Mouse (Mus musculus): ENCODE measurements around the gene Marveld1. TPM values are rescaled to one million over a fixed set of nuclear protein-coding genes. Genes with fewer than 3 reads are reported as not detected.

The Marveld1 gene
- total and polyA plus RNA-seq, 3 experiments = 9.7 to 24.4 TPM; not detected in 1

- Histone ChIP-seq H3K27ac (ENCODE audit: control insufficient read depth, low read depth, low read length) (no peak overlapping the region), H3K9me3 (replicated peaks; ENCODE audit: insufficient read depth, low read length) (no peaks in the 10 kb centered on the region), H3K79me2 (ENCODE audit: control insufficient read depth, insufficient read depth, low read length, poor library complexity) (peaks cover 2% of the 10 kb centered on the region; the same call in 1 of the 2 replicates), H3K9ac (ENCODE audit: control insufficient read depth, low read depth, low read length, poor library complexity, severe bottlenecking) (no peak overlapping the region), H3K4me3 (ENCODE audit: control insufficient read depth in 1 of 2, insufficient read depth in 1 of 2, low read depth in 2 of 2, low read length in 2 of 2) (no peak overlapping the region), H3K36me3 (ENCODE audit: control insufficient read depth in 1 of 2, insufficient read depth in 2 of 2, low read length in 2 of 2) (peaks cover 0 to 9% of the 10 kb centered on the region in 2 experiments; a peak in 2 of 4 replicates), H3K27me3 (ENCODE audit: control insufficient read depth in 1 of 2, insufficient read depth in 2 of 2, low read length in 2 of 2) (no peaks in the 10 kb centered on the region), H3K4me1 (ENCODE audit: control insufficient read depth in 1 of 2, insufficient read depth in 2 of 2, low read length in 2 of 2) (peaks cover 4 to 30% of the 10 kb centered on the region in 2 experiments; a peak in 3 of 4 replicates)
- no peak for TF ChIP-seq ETS1 (IDR thresholded peaks at IDR 0.05; ENCODE audit: low read depth, low read length)
- TF ChIP-seq TAL1 (IDR thresholded peaks at IDR 0.05; ENCODE audit: low read length) = no peak
- TF ChIP-seq ZKSCAN1 (IDR thresholded peaks at IDR 0.05; ENCODE audit: low read depth, low read length) = no peak
- TF ChIP-seq MEF2A (IDR thresholded peaks at IDR 0.05; ENCODE audit: extremely low read depth, insufficient replicate concordance, low read depth, low read length, poor library complexity, severe bottlenecking) = no peak
- no peak for TF ChIP-seq POLR2A (IDR thresholded peaks at IDR 0.05; ENCODE audit: control insufficient read depth in 1 of 2, insufficient read depth in 1 of 2, low read depth in 1 of 2, low read length in 2 of 2, poor library complexity in 1 of 2)
- TF ChIP-seq NELFE (IDR thresholded peaks at IDR 0.05; ENCODE audit: low read depth, low read length) = no peak
- TF ChIP-seq CHD1 (IDR thresholded peaks at IDR 0.05; ENCODE audit: low read depth, low read length) = no peak
- no peak for TF ChIP-seq USF2 (IDR thresholded peaks at IDR 0.05; ENCODE audit: borderline replicate concordance in 1 of 2, insufficient read depth in 1 of 2, low read depth in 1 of 2, low read length in 2 of 2)
- TF ChIP-seq UBTF (IDR thresholded peaks at IDR 0.05; ENCODE audit: borderline replicate concordance, insufficient read depth, low read depth, low read length) = no peak
- no peak for TF ChIP-seq POLR2AphosphoS2 (IDR thresholded peaks at IDR 0.05; ENCODE audit: low read length)
- TF ChIP-seq TBP (IDR thresholded peaks at IDR 0.05; ENCODE audit: low read depth, low read length) = no peak
- no peak for TF ChIP-seq CTCF (IDR thresholded peaks at IDR 0.05 in 2 of 3, conservative IDR thresholded peaks at IDR 0.05 in 1 of 3; ENCODE audit: control insufficient read depth in 1 of 3, insufficient read depth in 1 of 3, low read depth in 2 of 3, low read length in 3 of 3, poor library complexity in 1 of 3, severe bottlenecking in 1 of 3)
- no peak for DNase-seq (ENCODE audit: low read depth, low spot score)
These were observed 3.1 kb upstream of the Marveld1 start for GRCm38 (mm10) chr19:42144067-42144466.

GRCm38 (mm10) chr19:42144541-42145167 lies 2.5 kb upstream of the Marveld1 start:
- no peak overlapping the region for H3K27ac ChIP-seq (ENCODE audit: control insufficient read depth, low read depth, low read length)
- no peaks in the 10 kb centered on the region for H3K27me3 ChIP-seq (ENCODE audit: control insufficient read depth in 1 of 2, insufficient read depth in 2 of 2, low read length in 2 of 2)
- peaks cover 3 to 31% of the 10 kb centered on the region in 2 experiments; a peak in 3 of 4 replicates for H3K4me1 ChIP-seq (ENCODE audit: control insufficient read depth in 1 of 2, insufficient read depth in 2 of 2, low read length in 2 of 2)

More at GRCm38 (mm10) chr19:42144541-42145167, 2.5 kb upstream of the Marveld1 start:
- TF ChIP-seq TBP (IDR thresholded peaks at IDR 0.05; ENCODE audit: low read depth, low read length) (0 out of 2 replicates have a peak, but pooled peaks have one; percentile 41), ELF1 (IDR thresholded peaks at IDR 0.05; ENCODE audit: low read depth, low read length) (no peak), CTCF (IDR thresholded peaks at IDR 0.05 in 2 of 3, conservative IDR thresholded peaks at IDR 0.05 in 1 of 3; ENCODE audit: control insufficient read depth in 1 of 3, insufficient read depth in 1 of 3, low read depth in 2 of 3, low read length in 3 of 3, poor library complexity in 1 of 3, severe bottlenecking in 1 of 3) (peak; percentile 70 to 92 (median 87)), ZC3H11A (IDR thresholded peaks at IDR 0.05; ENCODE audit: low read depth, low read length) (peak; percentile 45), RCOR1 (IDR thresholded peaks at IDR 0.05; ENCODE audit: low read depth, low read length) (no peak), ZNF384 (IDR thresholded peaks at IDR 0.05; ENCODE audit: low read depth, low read length) (peak; percentile 98), RAD21 (IDR thresholded peaks at IDR 0.05; ENCODE audit: low read depth, low read length) (peak; percentile 69), NELFE (IDR thresholded peaks at IDR 0.05; ENCODE audit: low read depth, low read length) (no peak), SMC3 (IDR thresholded peaks at IDR 0.05; ENCODE audit: low read depth, low read length) (peak; percentile 79), SIN3A (IDR thresholded peaks at IDR 0.05; ENCODE audit: low read length) (no peak; the same call in 1 of the 2 replicates), KAT2A (conservative IDR thresholded peaks at IDR 0.05; ENCODE audit: low read depth, low read length) (no peak), ZKSCAN1 (IDR thresholded peaks at IDR 0.05; ENCODE audit: low read depth, low read length) (peak; percentile 90; the same call in 1 of the 2 replicates)
- no peak overlapping the region for H3K9ac ChIP-seq (ENCODE audit: control insufficient read depth, low read depth, low read length, poor library complexity, severe bottlenecking)
- peaks cover 2% of the 10 kb centered on the region; the same call in 1 of the 2 replicates for H3K79me2 ChIP-seq (ENCODE audit: control insufficient read depth, insufficient read depth, low read length, poor library complexity)
- H3K36me3 ChIP-seq (ENCODE audit: control insufficient read depth in 1 of 2, insufficient read depth in 2 of 2, low read length in 2 of 2) = peaks cover 0 to 5% of the 10 kb centered on the region in 2 experiments; a peak in 1 of 4 replicates
- H3K4me3 ChIP-seq (ENCODE audit: control insufficient read depth in 1 of 2, insufficient read depth in 1 of 2, low read depth in 2 of 2, low read length in 2 of 2) = no peak overlapping the region
- H3K9me3 ChIP-seq (replicated peaks; ENCODE audit: insufficient read depth, low read length) = no peaks in the 10 kb centered on the region
- DNase-seq (ENCODE audit: low read depth, low spot score) = peak; percentile 95

All from MEL (cell line).